Mouse (Mus musculus): ENCODE results near the gene Ddrgk1. TPM values are rescaled to one million over a fixed set of nuclear protein-coding genes. Genes with fewer than 3 reads are reported as not detected.

Ddrgk1 gene
- total RNA-seq, 1 experiment: 60.1 TPM

GRCm38 (mm10) chr2:130629839-130630203 is 34.6 kb downstream of the Ddrgk1 start, which contains the start of the genes Fastkd5 and Ubox5:
Gene Fastkd5 (minus strand): TSS chr2:130630027.
Gene Ubox5 (minus strand): TSS chr2:130630038.
- DNase-seq (ENCODE audit: low read depth, low spot score): no peak
- no peak for TF ChIP-seq ZNF384 (IDR thresholded peaks at IDR 0.05; ENCODE audit: low read depth, low read length)
- TF ChIP-seq MAFK (IDR thresholded peaks at IDR 0.05; ENCODE audit: insufficient read depth, low read depth, low read length): no peak
- no peak for TF ChIP-seq CHD2 (IDR thresholded peaks at IDR 0.05; ENCODE audit: low read depth, low read length)
- peak; percentile 77 for TF ChIP-seq HCFC1 (IDR thresholded peaks at IDR 0.05; ENCODE audit: borderline replicate concordance, insufficient read depth, low read length)
- Histone ChIP-seq H3K4me1 (ENCODE audit: control insufficient read depth in 2 of 2, insufficient read depth in 2 of 2, low read length in 2 of 2, poor library complexity in 1 of 2) (peaks cover 5 to 22% of the 10 kb centered on the region in 2 experiments; a peak in 3 of 4 replicates), H3K36me3 (ENCODE audit: control insufficient read depth, insufficient read depth, low read length, poor library complexity, severe bottlenecking) (peaks cover 12% of the 10 kb centered on the region), H3K27ac (ENCODE audit: insufficient read depth, low read depth, low read length, poor library complexity, severe bottlenecking) (peak within 1 kb of the TSS; percentile 45), H3K9me3 (ENCODE audit: control insufficient read depth, insufficient read depth, low read depth, low read length) (no peaks in the 10 kb centered on the region), H3K9ac (ENCODE audit: insufficient read depth, low read depth, low read length, poor library complexity, severe bottlenecking) (peak within 1 kb of the TSS; percentile 99), H3K4me3 (ENCODE audit: insufficient read depth in 1 of 2, low read depth in 1 of 2, low read length in 2 of 2, poor library complexity in 1 of 2, severe bottlenecking in 1 of 2) (peak within 1 kb of the TSS; percentile 92 to 93)
- in situ Hi-C loops (cut with MboI; ENCODE audit: low sequenced_read_pairs in 2 of 2, unreplicated experiment in 2 of 2): no loop called here

- Histone ChIP-seq H3K9me3 (ENCODE audit: control insufficient read depth, insufficient read depth, low read depth, low read length) (no peaks in the 10 kb centered on the region), H3K4me3 (ENCODE audit: insufficient read depth in 1 of 2, low read depth in 1 of 2, low read length in 2 of 2, poor library complexity in 1 of 2, severe bottlenecking in 1 of 2) (peak overlapping the region; percentile 92 to 93), H3K36me3 (ENCODE audit: control insufficient read depth, insufficient read depth, low read length, poor library complexity, severe bottlenecking) (peaks cover 12% of the 10 kb centered on the region), H3K9ac (ENCODE audit: insufficient read depth, low read depth, low read length, poor library complexity, severe bottlenecking) (peak overlapping the region; percentile 99), H3K27ac (ENCODE audit: insufficient read depth, low read depth, low read length, poor library complexity, severe bottlenecking) (peak overlapping the region; percentile 45), H3K4me1 (ENCODE audit: control insufficient read depth in 2 of 2, insufficient read depth in 2 of 2, low read length in 2 of 2, poor library complexity in 1 of 2) (peaks cover 5 to 16% of the 10 kb centered on the region in 2 experiments; a peak in 3 of 4 replicates)
- no peak for DNase-seq (ENCODE audit: low read depth, low spot score)
- in situ Hi-C loops (cut with MboI; ENCODE audit: low sequenced_read_pairs in 2 of 2, unreplicated experiment in 2 of 2): no loop called here
- TF ChIP-seq ZNF384 (IDR thresholded peaks at IDR 0.05; ENCODE audit: low read depth, low read length) (no peak), MAFK (IDR thresholded peaks at IDR 0.05; ENCODE audit: insufficient read depth, low read depth, low read length) (no peak), ZC3H11A (IDR thresholded peaks at IDR 0.05; ENCODE audit: borderline replicate concordance, low read depth, low read length) (no peak), HCFC1 (IDR thresholded peaks at IDR 0.05; ENCODE audit: borderline replicate concordance, insufficient read depth, low read length) (no peak), CHD2 (IDR thresholded peaks at IDR 0.05; ENCODE audit: low read depth, low read length) (no peak)
Measured at GRCm38 (mm10) chr2:130629080-130629838, 35.2 kb downstream of the Ddrgk1 start.

GRCm38 (mm10) chr2:130628424-130628823 is 36.0 kb downstream of the Ddrgk1 start:
- TF ChIP-seq MAFK (IDR thresholded peaks at IDR 0.05; ENCODE audit: insufficient read depth, low read depth, low read length): no peak
- TF ChIP-seq ZC3H11A (IDR thresholded peaks at IDR 0.05; ENCODE audit: borderline replicate concordance, low read depth, low read length): no peak
- TF ChIP-seq HCFC1 (IDR thresholded peaks at IDR 0.05; ENCODE audit: borderline replicate concordance, insufficient read depth, low read length): no peak
- TF ChIP-seq ZNF384 (IDR thresholded peaks at IDR 0.05; ENCODE audit: low read depth, low read length): no peak
- TF ChIP-seq CHD2 (IDR thresholded peaks at IDR 0.05; ENCODE audit: low read depth, low read length): no peak
- H3K4me3 ChIP-seq (ENCODE audit: insufficient read depth in 1 of 2, low read depth in 1 of 2, low read length in 2 of 2, poor library complexity in 1 of 2, severe bottlenecking in 1 of 2): peak overlapping the region; percentile 92 to 93; a peak in 3 of 4 replicates
- DNase-seq (ENCODE audit: low read depth, low spot score): no peak
- no peaks in the 10 kb centered on the region for H3K9me3 ChIP-seq (ENCODE audit: control insufficient read depth, insufficient read depth, low read depth, low read length)
- peaks cover 12% of the 10 kb centered on the region for H3K36me3 ChIP-seq (ENCODE audit: control insufficient read depth, insufficient read depth, low read length, poor library complexity, severe bottlenecking)
- H3K4me1 ChIP-seq (ENCODE audit: control insufficient read depth in 2 of 2, insufficient read depth in 2 of 2, low read length in 2 of 2, poor library complexity in 1 of 2): peaks cover 3 to 8% of the 10 kb centered on the region in 2 experiments; a peak in 3 of 4 replicates
- H3K9ac ChIP-seq (ENCODE audit: insufficient read depth, low read depth, low read length, poor library complexity, severe bottlenecking): no peak overlapping the region; the same call in 1 of the 2 replicates
- in situ Hi-C loops (cut with MboI; ENCODE audit: low sequenced_read_pairs in 2 of 2, unreplicated experiment in 2 of 2): no loop called here
- no peak overlapping the region for H3K27ac ChIP-seq (ENCODE audit: insufficient read depth, low read depth, low read length, poor library complexity, severe bottlenecking)

GRCm38 (mm10) chr2:130618972-130619371 is 45.5 kb downstream of the Ddrgk1 start:
- no peak overlapping the region for H3K4me3 ChIP-seq (ENCODE audit: insufficient read depth in 1 of 2, low read depth in 1 of 2, low read length in 2 of 2, poor library complexity in 1 of 2, severe bottlenecking in 1 of 2)
- in situ Hi-C loops (cut with MboI; ENCODE audit: low sequenced_read_pairs in 2 of 2, unreplicated experiment in 2 of 2): no loop called here
- TF ChIP-seq MAFK (IDR thresholded peaks at IDR 0.05; ENCODE audit: insufficient read depth, low read depth, low read length) (no peak), ZC3H11A (IDR thresholded peaks at IDR 0.05; ENCODE audit: borderline replicate concordance, low read depth, low read length) (no peak), CHD2 (IDR thresholded peaks at IDR 0.05; ENCODE audit: low read depth, low read length) (no peak), ZNF384 (IDR thresholded peaks at IDR 0.05; ENCODE audit: low read depth, low read length) (no peak), HCFC1 (IDR thresholded peaks at IDR 0.05; ENCODE audit: borderline replicate concordance, insufficient read depth, low read length) (no peak)
- peaks cover 20% of the 10 kb centered on the region for H3K36me3 ChIP-seq (ENCODE audit: control insufficient read depth, insufficient read depth, low read length, poor library complexity, severe bottlenecking)
- no peaks in the 10 kb centered on the region; a peak in 1 of 4 replicates for H3K4me1 ChIP-seq (ENCODE audit: control insufficient read depth in 2 of 2, insufficient read depth in 2 of 2, low read length in 2 of 2, poor library complexity in 1 of 2)
- DNase-seq (ENCODE audit: low read depth, low spot score): no peak
- H3K27ac ChIP-seq (ENCODE audit: insufficient read depth, low read depth, low read length, poor library complexity, severe bottlenecking): no peak overlapping the region
- no peaks in the 10 kb centered on the region for H3K9me3 ChIP-seq (ENCODE audit: control insufficient read depth, insufficient read depth, low read depth, low read length)
- no peak overlapping the region for H3K9ac ChIP-seq (ENCODE audit: insufficient read depth, low read depth, low read length, poor library complexity, severe bottlenecking)

All from ES-E14 (cell line).